Mouse (Mus musculus) lung, postnatal 0 days (tissue): ENCODE results near the gene Ppp4r2. TPM values are rescaled to one million over a fixed set of nuclear protein-coding genes. Genes with fewer than 3 reads are reported as not detected.

Experiments
- ATAC-seq: fragments of 200-750 bp; cut with Nextera tagmentation; 2 replicates; pipeline ENCODE4 v1.8.0; 2017; ENCODE audit warnings: moderate library complexity
- DNase-seq: peaks from one replicate; pipeline ENCODE4 v3.0.0-alpha.2; 2016; ENCODE audit warnings: low spot score
- H3K27ac ChIP-seq: fragments of 300-500 bp; sonication (generic); 2 replicates; pipeline ENCODE4 v1.5.1; 2014; ENCODE audit warnings: antibody characterized with exemption, mild to moderate bottlenecking, low read length, mixed read lengths
- H3K27me3 ChIP-seq: fragments of 300-500 bp; sonication (generic); replicated peaks from 2 replicates; pipeline ENCODE4 v1.6.1; 2014; ENCODE audit warnings: low read length, mixed read lengths; ENCODE audit not compliant: insufficient read depth
- H3K36me3 ChIP-seq: fragments of 300-500 bp; sonication (generic); 2 replicates; pipeline ENCODE4 v1.6.1; 2014; ENCODE audit warnings: low read length, mixed read lengths; ENCODE audit not compliant: insufficient read depth
- H3K4me1 ChIP-seq: fragments of 300-500 bp; sonication (generic); 2 replicates; pipeline ENCODE4 v1.6.1; 2014; ENCODE audit warnings: antibody characterized with exemption, low read depth, low read length, mixed read lengths; ENCODE audit not compliant: insufficient read depth
- H3K4me2 ChIP-seq: fragments of 300-500 bp; sonication (generic); replicated peaks from 2 replicates; pipeline ENCODE4 v1.6.1; 2014; ENCODE audit warnings: low read depth, mild to moderate bottlenecking, low read length, moderate library complexity, mixed read lengths
- H3K4me3 ChIP-seq: fragments of 300-500 bp; sonication (generic); 2 replicates; pipeline ENCODE4 v1.5.1; 2014; ENCODE audit warnings: low read depth, low read length
- H3K9ac ChIP-seq: fragments of 300-500 bp; sonication (generic); replicated peaks from 2 replicates; pipeline ENCODE4 v1.6.1; 2014; ENCODE audit warnings: low read depth, mild to moderate bottlenecking
- H3K9me3 ChIP-seq: fragments of 300-500 bp; sonication (generic); 2 replicates; pipeline ENCODE4 v1.6.1; 2016; ENCODE audit warnings: low read length, mixed read lengths
- CTCF ChIP-seq: IDR thresholded peaks from 2 replicates; pipeline ENCODE4 v1.5.1; 2016; ENCODE audit warnings: antibody characterized with exemption, mild to moderate bottlenecking
- EP300 ChIP-seq: IDR thresholded peaks from 2 replicates; pipeline ENCODE4 v1.6.1; 2016; ENCODE audit warnings: antibody characterized with exemption, mild to moderate bottlenecking, control low read depth
- WGBS: fragments of 180-500 bp; shearing (Covaris S2); extraction: QIAGEN DNeasy Blood & Tissue Kit; methylation state at CpG from one replicate; pipeline ENCODE4 v1.1.7; 2014; 5-methylcytosine and 5-hydroxymethylcytosine counted together
- polyA plus RNA-seq: library from polyadenylated mRNA; unstranded; fragments of >200 nt; fragmentation: Nextera tagmentation; extraction: Ambion mirVana; gene quantifications from 2 replicates; pipeline ENCODE4 v1.2.1, GENCODE M21; 2015

The Ppp4r2 gene
- polyA plus RNA-seq, 1 experiment from 2014 or later = 12.1 TPM

DNA sequence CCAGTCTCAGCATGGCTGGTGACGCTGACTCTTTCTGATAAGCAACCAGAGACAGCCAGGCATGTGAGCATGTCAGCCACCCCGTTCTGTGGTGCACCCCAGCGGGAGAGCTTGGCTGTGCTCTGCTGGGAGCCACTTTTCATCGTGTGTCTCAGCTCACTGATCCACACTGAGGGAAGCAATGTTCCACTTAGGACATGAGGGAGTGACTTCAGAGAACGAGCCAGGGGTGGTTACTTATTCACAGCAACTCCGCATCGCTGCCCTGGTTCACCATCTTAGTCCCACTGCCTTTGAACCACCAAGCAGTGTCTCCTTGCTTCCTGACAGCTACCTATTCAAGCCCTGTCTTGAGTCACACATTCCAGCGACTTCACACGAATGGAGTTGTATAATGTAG is 53.6 kb downstream of the Ppp4r2 start:
- TF ChIP-seq CTCF (no peak), EP300 (no peak)
- ATAC-seq (no peak), DNase-seq (no peak)
- H3K4me3 ChIP-seq = no peak overlapping the region
- H3K27me3 ChIP-seq = no peaks in the 10 kb centered on the region
- H3K36me3 ChIP-seq = no peaks in the 10 kb centered on the region
- H3K4me2 ChIP-seq = no peak overlapping the region
- WGBS = 83% methylated on average over 9 of the region's 9 CpGs
- no peaks in the 10 kb centered on the region for H3K4me1 ChIP-seq
- no peak overlapping the region for H3K9ac ChIP-seq
- no peaks in the 10 kb centered on the region for H3K9me3 ChIP-seq
- H3K27ac ChIP-seq = no peak overlapping the region

DNA sequence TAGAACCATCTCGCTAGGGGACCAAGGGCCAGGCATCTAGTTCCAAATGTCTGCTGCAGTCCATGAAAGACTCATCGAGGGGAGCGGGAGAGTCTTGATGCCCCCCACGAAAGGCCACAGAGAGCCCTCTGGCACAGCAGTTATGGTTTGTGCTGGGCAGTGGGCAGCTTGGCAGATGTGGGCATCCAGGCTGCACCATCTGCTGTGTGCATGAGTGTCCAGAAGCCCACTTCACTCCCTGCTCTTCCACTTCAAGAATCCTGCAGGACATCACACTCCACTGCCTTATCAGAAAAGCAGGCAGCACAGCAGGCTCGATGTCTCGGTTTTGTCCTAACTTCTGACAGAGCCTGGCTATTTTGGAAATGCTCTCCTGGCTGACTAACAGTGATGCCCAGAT is 55.9 kb downstream of the Ppp4r2 start:
- Histone ChIP-seq H3K36me3 (no peaks in the 10 kb centered on the region), H3K9me3 (no peaks in the 10 kb centered on the region), H3K27me3 (no peaks in the 10 kb centered on the region), H3K9ac (no peak overlapping the region), H3K4me3 (no peak overlapping the region), H3K4me2 (no peak overlapping the region), H3K27ac (no peak overlapping the region), H3K4me1 (no peaks in the 10 kb centered on the region)
- WGBS = 72% methylated on average over 6 of the region's 6 CpGs
- ATAC-seq (no peak), DNase-seq (no peak)
- TF ChIP-seq EP300 = no peak
- TF ChIP-seq CTCF = no peak

DNA sequence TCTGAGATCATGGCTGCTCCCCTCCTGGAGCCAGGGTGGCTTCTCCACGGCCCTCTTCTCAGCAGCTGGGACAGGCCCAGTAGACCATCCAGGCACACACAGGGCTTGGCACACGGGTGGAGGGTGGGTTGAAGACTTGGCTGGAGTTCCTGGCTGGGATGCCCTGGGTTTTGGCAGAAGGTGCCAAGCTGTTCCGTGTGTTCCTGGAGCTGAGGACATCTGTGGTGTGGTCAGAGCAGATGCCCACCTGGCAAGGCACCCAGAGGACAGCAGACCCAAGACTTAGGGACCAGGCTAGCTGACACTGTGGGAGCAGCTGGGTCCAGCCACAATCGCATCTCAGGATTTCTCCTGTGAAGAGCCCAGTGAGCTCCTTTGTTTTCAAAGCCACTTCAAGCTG is 59.1 kb downstream of the Ppp4r2 start:
- TF ChIP-seq EP300 (no peak), CTCF (no peak)
- no peaks in the 10 kb centered on the region for H3K9me3 ChIP-seq
- no peaks in the 10 kb centered on the region for H3K36me3 ChIP-seq
- no peaks in the 10 kb centered on the region for H3K27me3 ChIP-seq
- 46% methylated on average over 4 of the region's 4 CpGs for WGBS
- H3K27ac ChIP-seq = no peak overlapping the region
- ATAC-seq (no peak), DNase-seq (no peak)
- H3K4me1 ChIP-seq = no peaks in the 10 kb centered on the region
- H3K4me3 ChIP-seq = no peak overlapping the region
- H3K9ac ChIP-seq = no peak overlapping the region
- H3K4me2 ChIP-seq = no peak overlapping the region

DNA sequence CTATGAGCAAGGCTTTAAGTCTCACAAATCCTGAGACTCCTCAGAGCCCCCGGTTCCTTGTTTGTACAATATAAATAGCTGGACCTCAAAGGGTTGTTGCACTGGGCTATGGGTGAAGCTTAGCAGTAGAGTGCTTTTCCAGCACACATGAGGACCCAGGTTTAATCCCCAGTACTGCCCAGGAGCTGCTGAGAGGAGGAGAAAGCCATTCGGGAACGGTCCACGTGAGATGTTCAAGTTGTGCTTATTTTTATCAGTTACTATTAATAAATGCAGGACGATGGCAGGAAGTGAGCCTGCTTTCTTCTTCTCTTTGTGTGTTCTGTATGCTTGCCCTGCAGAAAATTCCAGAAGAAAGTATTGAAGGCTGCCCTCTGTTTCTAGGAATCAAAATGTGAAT is 59.7 kb downstream of the Ppp4r2 start:
- Histone ChIP-seq H3K9me3 (no peaks in the 10 kb centered on the region), H3K27me3 (no peaks in the 10 kb centered on the region), H3K27ac (no peak overlapping the region), H3K4me3 (no peak overlapping the region), H3K4me2 (no peak overlapping the region), H3K4me1 (no peaks in the 10 kb centered on the region), H3K36me3 (no peaks in the 10 kb centered on the region), H3K9ac (no peak overlapping the region)
- no peak for ATAC-seq
- 22% methylated on average over 5 of the region's 5 CpGs for WGBS
- no peak for DNase-seq
- no peak for TF ChIP-seq CTCF
- TF ChIP-seq EP300 = no peak

DNA sequence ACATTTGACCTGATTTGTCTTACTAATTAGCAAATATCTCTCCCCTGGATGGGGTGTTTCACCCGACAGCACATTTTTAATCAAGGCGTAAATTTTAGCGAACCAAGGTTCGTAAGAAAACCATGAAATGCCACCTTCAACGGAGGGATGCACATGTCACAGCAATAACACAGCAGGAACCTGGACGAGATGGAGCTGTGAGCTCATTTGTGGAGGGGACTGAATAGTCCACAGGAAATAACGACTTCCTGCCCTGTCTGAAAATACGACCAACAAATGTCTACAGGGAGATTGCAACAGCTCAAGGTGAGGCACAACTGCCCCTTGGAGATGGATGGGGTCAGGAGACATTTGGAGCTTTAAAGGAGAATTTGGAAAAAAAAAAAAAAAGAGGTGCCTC is 61.8 kb downstream of the Ppp4r2 start:
- no peak overlapping the region for H3K4me2 ChIP-seq
- no peak overlapping the region for H3K9ac ChIP-seq
- H3K9me3 ChIP-seq = no peaks in the 10 kb centered on the region
- no peak for ATAC-seq
- H3K27ac ChIP-seq = no peak overlapping the region
- WGBS = 58% methylated on average over 8 of the region's 8 CpGs
- no peak overlapping the region for H3K4me3 ChIP-seq
- no peak for DNase-seq
- no peaks in the 10 kb centered on the region for H3K27me3 ChIP-seq
- TF ChIP-seq EP300 (no peak), CTCF (no peak)
- no peaks in the 10 kb centered on the region for H3K4me1 ChIP-seq
- no peaks in the 10 kb centered on the region for H3K36me3 ChIP-seq

DNA sequence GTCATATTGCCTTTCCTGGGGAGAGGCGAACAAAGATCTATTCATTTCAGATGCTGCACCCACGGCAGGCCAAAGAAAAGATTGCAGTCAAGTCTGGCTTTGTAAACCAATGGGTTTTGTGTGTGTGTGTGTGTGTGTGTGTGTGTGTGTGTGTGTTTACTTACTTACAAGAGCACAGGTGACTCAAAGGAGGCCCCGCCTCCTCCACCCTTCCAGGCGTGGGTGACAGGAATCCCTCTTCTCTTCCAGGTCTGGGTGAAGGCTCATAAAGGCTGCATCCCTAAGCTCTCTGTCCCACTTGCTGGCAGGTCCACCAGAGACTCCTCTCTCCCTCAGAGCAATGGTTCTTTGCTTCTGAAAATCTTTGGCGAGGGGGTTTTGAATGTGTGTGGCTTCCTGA is 63.5 kb downstream of the Ppp4r2 start:
- DNase-seq (no peak), ATAC-seq (no peak)
- TF ChIP-seq EP300 = no peak
- TF ChIP-seq CTCF = no peak
- Histone ChIP-seq H3K27me3 (no peaks in the 10 kb centered on the region), H3K36me3 (no peaks in the 10 kb centered on the region), H3K9ac (no peak overlapping the region), H3K4me1 (no peaks in the 10 kb centered on the region), H3K9me3 (no peaks in the 10 kb centered on the region), H3K4me2 (no peak overlapping the region), H3K27ac (no peak overlapping the region), H3K4me3 (no peak overlapping the region)
- 65% methylated on average over 5 of the region's 5 CpGs for WGBS

DNA sequence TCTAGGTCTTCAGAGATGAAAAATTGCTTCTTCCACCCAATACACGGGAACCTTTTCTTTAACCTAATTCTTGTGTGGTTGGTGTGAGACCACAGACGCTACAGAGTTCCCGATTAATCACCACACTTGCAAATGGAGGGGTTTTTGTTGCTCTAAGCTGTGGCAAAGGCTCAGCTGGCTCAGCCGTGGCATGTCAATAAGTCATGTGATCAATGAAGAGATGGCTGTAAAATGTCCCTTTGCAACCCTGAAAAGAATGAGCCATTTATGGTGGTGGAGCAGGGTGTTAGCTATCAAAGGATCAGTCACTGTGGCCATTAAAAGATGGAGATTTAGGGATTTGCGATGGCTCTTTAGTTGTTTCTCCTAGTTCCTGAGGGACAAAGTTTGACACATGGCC is 71.0 kb downstream of the Ppp4r2 start:
- no peak overlapping the region for H3K9ac ChIP-seq
- no peaks in the 10 kb centered on the region for H3K27me3 ChIP-seq
- H3K9me3 ChIP-seq = no peaks in the 10 kb centered on the region
- H3K4me3 ChIP-seq = no peak overlapping the region
- H3K27ac ChIP-seq = no peak overlapping the region
- 79% methylated on average over 5 of the region's 5 CpGs for WGBS
- no peaks in the 10 kb centered on the region for H3K36me3 ChIP-seq
- TF ChIP-seq EP300 = no peak
- TF ChIP-seq CTCF = no peak
- no peak overlapping the region for H3K4me2 ChIP-seq
- DNase-seq (no peak), ATAC-seq (no peak)
- H3K4me1 ChIP-seq = no peaks in the 10 kb centered on the region
